Mouse (Mus musculus) left cerebral cortex, adult 11 months (tissue): ENCODE data around the gene Bcl2.

ENCODE experiments used
- DNase-seq: peaks from one replicate; pipeline ENCODE4 v3.0.0; 2022; ENCODE audit warnings: low spot score

Gene Bcl2

DNA sequence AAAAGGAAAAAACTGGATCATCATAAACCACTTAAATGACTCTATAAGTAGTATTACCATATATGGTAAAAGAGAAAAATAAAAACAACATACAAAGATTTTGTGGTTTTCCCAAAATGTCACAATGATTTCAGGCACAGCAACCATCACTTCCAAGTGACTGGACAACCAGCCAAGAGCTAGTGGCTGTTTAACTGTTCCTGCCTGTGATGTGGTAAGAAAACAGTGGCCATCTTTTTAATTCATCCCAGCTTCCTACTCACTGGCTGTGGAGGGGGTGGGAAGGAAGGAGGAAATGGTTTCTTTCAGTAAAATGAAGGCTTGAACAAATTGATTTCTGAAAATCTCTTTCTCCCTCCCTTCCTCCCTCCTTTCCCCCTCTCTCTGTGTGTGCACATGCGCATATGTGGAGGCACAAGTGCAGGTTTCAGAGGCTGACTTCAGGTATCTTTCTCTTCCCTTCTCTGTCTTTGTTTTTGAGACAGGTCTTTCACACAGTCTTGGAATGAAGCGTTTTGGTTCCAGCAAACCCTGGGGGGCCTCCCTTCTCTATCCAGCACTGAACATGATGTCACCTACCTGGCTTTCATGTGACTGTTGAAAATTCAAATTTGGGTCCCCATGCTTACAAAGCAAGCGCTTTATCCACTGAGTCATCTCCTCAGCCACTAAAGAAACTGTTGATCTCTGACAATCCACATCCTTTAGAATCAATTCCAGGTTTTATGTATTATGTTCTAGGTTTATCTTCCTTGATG lies 93.7 kb downstream of the Bcl2 start:
- DNase-seq = no peak

- DNase-seq = no peak
Observed at GRCm38 (mm10) chr1:106618814-106619213, 95.3 kb downstream of the Bcl2 start.

GRCm38 (mm10) chr1:106616955-106617354 lies 97.1 kb downstream of the Bcl2 start:
- no peak for DNase-seq

GRCm38 (mm10) chr1:106613371-106613770 lies 100.7 kb downstream of the Bcl2 start:
- no peak for DNase-seq

GRCm38 (mm10) chr1:106612166-106613031 lies 101.7 kb downstream of the Bcl2 start:
- no peak for DNase-seq

DNA sequence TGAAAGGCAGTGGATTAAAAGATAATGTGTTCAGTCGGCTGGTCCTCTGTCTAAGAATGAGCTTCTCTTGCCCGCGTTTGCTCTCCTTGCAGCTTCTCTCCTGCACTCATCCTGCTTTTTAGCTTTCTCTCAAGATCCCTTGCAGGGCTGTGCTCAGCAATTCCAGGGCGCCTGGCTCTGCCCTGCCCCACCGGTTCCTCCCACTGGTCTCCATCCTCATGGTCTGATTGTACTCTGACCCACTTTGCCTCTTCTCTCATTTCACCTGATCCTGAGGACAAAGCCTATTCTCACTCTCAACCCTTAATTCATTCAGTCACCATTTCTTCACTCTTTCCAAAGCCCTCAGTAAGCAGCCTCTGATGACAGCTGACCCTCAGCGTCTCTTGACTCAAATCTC lies 102.8 kb downstream of the Bcl2 start:
- DNase-seq = no peak

GRCm38 (mm10) chr1:106608098-106608778 lies 105.8 kb downstream of the Bcl2 start:
- no peak for DNase-seq

DNA sequence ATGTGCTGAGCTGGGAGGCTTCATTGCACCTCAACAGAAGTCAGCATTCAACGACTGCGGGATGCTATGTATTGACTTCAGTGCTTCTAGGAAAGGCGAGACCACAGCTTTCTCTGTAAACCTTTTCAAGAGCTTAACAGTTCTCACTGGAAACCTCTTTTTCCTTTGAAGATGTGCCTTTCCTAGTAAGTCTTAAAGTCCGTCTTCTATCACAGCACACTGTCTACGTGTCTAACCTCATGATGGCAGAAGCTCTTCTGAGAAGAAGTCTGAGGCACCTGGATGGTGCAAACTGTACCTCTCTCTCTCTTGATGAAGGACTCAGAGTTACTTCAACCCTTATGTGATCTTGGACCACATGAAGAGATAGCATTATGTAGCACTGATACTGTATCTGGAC lies 107.1 kb downstream of the Bcl2 start:
- DNase-seq = no peak

DNA sequence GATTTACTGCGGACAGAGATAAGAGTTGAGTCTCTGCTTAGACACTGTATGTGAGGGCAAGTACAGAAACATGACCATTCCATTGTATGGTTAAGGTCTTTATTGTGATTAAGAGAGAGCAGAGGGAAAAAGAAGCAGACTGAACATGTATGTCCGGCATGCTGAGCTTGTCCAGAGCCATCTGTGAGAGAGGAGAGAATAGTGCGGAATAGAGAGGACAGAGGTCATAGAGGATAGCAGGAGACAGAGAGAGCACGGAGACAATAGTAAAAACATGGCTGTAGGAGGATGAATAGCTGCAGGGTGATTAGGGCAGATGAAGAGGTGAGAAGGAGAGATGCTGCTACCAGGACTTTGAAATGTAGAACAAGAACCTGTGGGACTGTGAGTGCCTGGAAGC lies 110.7 kb downstream of the Bcl2 start:
- DNase-seq = no peak

- no peak for DNase-seq
Observed at GRCm38 (mm10) chr1:106602941-106603340, 111.1 kb downstream of the Bcl2 start.

GRCm38 (mm10) chr1:106602536-106602935 lies 111.5 kb downstream of the Bcl2 start:
- DNase-seq = no peak

- no peak for DNase-seq
Observed at GRCm38 (mm10) chr1:106601247-106601646, 112.8 kb downstream of the Bcl2 start.

GRCm38 (mm10) chr1:106600841-106601240 lies 113.2 kb downstream of the Bcl2 start:
- DNase-seq = no peak

DNA sequence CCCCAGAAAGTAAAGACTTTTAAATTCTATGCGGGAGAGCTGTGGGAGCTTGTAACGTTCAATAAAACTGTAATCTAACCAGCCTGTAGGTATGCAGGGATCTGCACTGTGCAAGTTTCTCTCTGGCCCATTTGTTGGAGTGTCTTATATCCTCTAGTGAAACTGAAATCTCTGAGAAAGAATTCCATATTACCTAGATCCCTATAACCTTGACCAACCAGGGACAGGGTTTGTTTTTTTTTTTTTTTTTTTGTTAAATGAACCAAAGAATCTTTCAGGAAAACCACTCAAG lies 115.8 kb downstream of the Bcl2 start:
- DNase-seq = no peak

DNA sequence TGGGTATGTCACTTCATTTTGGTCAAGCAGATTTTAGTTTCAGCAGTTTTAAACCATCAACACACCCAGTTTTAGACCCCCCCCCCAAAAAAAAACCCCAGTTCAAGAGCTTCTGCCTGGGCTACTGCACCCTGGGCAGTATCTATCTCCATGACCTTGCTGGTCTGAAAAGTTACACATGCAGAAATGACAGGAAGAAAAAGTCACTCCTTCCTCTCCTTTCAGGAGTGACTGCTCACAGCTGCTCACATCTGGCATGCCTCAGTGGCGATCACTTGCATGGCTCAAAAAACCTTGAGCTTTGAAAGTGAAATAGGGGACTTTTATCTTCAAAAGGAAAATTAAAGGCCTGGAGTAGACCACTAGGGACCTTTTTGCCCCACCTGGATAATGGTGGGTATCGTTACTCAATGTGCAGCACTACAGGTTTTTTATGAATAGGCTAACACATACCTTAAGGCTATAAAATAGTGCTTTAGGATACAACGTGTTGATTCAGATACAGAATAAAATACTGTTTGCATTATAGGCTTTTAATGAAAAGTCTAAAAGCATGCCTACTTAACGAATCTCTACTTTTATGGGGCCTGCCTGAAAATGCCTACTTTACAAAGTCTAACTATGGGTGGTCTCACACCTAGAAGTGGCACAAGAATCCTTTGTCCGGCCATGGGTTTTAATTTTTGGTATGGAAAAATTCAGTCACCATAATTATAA lies 116.3 kb downstream of the Bcl2 start:
- DNase-seq = no peak

DNA sequence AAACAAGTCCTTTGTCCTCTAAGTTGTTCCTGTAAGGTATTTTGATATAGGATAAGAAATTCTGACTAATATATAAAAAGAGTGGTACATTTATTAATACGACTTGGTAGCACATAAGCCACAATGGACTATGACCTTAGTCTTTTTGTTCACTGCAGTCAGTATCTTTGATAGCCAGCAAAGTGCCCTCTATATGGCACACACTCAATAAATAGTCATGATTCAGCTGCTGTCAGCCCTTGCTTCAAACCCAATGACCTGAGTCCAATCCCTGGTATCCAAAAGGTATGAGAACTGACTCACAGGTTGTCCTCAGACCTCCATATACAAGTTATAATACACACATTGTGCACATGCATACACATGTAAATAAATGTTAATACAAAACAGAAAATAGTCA lies 117.7 kb downstream of the Bcl2 start:
- no peak for DNase-seq

GRCm38 (mm10) chr1:106595286-106595885 lies 118.7 kb downstream of the Bcl2 start:
- no peak for DNase-seq

DNA sequence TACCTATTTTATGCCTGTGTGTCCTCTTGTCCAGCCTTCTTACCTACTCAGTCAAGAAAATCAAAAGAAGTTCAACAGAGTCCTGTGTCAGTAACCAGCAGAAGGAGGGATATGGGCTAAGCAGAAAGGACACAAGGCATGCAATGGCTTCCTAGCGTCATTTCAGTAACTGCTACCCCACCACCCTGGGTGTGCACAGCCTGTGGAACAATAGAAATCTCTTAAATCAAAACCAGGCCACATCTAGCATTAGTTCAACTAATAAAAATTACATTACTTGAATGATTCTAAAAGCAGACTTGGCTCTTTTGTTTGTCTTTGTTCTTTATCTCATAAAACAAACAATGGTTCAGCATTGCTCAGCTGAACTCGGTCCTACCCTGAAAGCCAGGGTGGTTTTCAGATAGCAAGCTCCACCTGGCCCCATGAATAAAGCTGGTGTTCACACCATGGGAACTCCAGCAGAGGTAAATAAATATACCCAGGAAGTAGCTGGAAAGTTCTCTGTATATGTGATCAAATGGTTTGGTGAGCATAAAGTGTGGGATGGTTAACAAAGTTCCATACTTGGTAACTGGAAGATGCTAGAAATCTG lies 122.8 kb downstream of the Bcl2 start:
- no peak for DNase-seq

DNA sequence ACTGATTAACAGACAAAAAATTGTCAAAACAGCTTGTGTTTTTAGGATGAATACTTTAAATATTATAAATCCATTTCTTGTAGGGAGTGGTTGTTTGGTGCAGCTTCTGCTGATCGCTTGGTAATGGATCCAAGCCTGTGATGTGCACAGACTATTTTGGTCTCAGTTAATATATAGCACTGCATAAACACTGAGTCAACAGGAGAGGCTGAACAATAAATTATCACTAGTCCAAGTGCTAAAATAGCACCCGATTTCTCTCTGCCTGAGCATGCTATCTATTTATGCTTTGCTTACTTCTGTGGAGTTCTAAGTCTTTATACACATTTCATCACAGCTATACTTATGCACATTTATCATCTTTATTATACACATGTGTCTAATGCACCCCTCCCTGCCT lies 124.9 kb downstream of the Bcl2 start:
- DNase-seq = no peak

DNA sequence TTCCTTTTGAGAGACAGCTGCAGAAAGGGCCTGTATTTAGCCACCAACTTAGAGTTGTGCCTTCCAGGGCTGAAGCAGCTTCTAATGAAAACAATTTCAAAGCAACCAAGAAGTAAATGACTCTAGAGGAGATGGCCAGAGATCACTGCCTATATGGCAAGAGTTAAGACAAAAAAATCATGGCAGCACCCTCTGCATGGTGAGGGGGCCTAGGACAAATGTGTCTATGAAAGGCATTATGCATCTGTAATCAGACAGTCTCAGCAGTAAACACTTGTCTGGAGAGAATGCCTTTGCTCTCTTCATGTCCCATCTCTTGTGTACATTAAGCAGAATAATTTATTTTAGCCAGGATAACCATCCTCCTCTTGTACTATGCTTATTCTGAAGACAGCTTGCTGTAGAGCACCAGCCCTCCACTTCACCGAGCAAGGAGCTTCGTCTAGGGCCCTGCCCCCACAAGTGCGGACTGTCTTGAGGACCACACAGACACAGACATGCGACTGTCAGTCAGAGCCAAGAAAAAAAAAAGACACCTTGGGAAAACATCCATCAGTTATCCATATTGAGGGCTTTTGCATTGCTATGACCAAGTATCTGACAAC lies 126.1 kb downstream of the Bcl2 start:
- DNase-seq = no peak

DNA sequence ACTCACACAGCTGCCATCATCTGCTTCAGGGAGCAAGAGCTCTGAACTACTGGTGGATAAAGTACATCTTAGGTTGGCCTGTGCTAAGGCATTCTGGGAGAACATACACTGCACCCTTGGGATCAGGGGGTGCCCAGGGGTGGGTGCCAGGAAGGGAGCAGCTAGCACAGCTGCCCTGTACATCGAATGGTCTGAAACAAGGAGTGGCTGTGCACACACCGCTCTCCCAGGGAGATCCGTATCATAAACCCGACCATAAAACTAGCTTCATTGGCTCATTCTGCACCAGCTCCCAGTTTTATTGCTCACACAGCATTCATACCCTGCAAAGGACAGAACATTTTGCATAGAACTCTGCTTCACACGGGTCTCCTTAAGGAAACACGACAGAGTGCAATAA lies 127.3 kb downstream of the Bcl2 start:
- no peak for DNase-seq
